In genomic region chr14:99135761-99136160, GRCm38 (mm10) we compare ENCODE assay signal across 24 mouse cellular contexts.
"Had no signal": no experiment of that assay in that cellular context is flagged by ENCODE, and none has a peak within 500 bp of the region (broad histone marks: within the 10 kb centered on the region; RNA-seq: fewer than 3 reads in every experiment).

No protein-coding gene starts in this region.

- H3K4me3 ChIP-seq: forebrain, embryonic 15.5 days; heart, embryonic 10.5 days; heart, embryonic 12.5 days; kidney, embryonic 15.5 days; layer of hippocampus, adult 2 months; limb, embryonic 13.5 days; limb, embryonic 15.5 days; liver, embryonic 12.5 days had no signal

- H3K27ac ChIP-seq: forebrain, embryonic 15.5 days; heart, embryonic 10.5 days; hindbrain, embryonic 14.5 days; kidney, embryonic 15.5 days; layer of hippocampus, adult 2 months; limb, embryonic 13.5 days; limb, embryonic 15.5 days; liver, embryonic 12.5 days; liver, embryonic 14.5 days had no signal

- H3K27me3 ChIP-seq: forebrain, embryonic 15.5 days; heart, embryonic 12.5 days; kidney, embryonic 15.5 days; limb, embryonic 13.5 days; limb, embryonic 15.5 days; liver, embryonic 12.5 days had no signal

- H3K4me2 ChIP-seq: forebrain, embryonic 15.5 days; heart, embryonic 12.5 days; hindbrain, embryonic 14.5 days; kidney, embryonic 15.5 days; limb, embryonic 13.5 days; limb, embryonic 15.5 days; liver, embryonic 12.5 days had no signal

- H3K4me1 ChIP-seq: forebrain, embryonic 15.5 days; heart, embryonic 10.5 days; heart, embryonic 12.5 days; kidney, embryonic 15.5 days; limb, embryonic 13.5 days; limb, embryonic 15.5 days; liver, embryonic 12.5 days had no signal

- DNase-seq: forebrain, postnatal 0 days; gastrocnemius, postnatal 14 days; gastrocnemius, postnatal 36 days; heart, adult 18-20 months; heart, postnatal 10 days; kidney, adult 2 months; kidney, adult 9 months; kidney, postnatal 10 days; kidney, postnatal 25 days; kidney, postnatal 4 days; layer of hippocampus, postnatal 36 days; left cerebral cortex, postnatal 4 days had no signal

- ATAC-seq: forebrain, embryonic 15.5 days; forebrain, postnatal 0 days; hindbrain, embryonic 16.5 days; inflammation-experienced regulatory T-cells, adult 6 months; liver, embryonic 12.5 days had no signal

- H3K9ac ChIP-seq: forebrain, embryonic 15.5 days; forebrain, postnatal 0 days; heart, embryonic 12.5 days; hindbrain, embryonic 14.5 days; kidney, embryonic 15.5 days; limb, embryonic 13.5 days; limb, embryonic 15.5 days; liver, embryonic 12.5 days; liver, embryonic 14.5 days had no signal

- H3K9me3 ChIP-seq: forebrain, embryonic 15.5 days; heart, embryonic 10.5 days; heart, embryonic 12.5 days; kidney, embryonic 15.5 days; limb, embryonic 13.5 days; limb, embryonic 15.5 days; liver, embryonic 12.5 days had no signal
